Comparison of ENCODE assay signal across 10 mouse cellular contexts in genomic region chr11:119955432-119955831, GRCm38 (mm10). TPM values are rescaled to one million over a fixed set of nuclear protein-coding genes. Genes with fewer than 3 reads are reported as not detected.
DNase-seq lines count a peak whose midpoint lies in the region; ATAC-seq and TF ChIP-seq lines count a peak whose summit lies in the region.
"Had no signal": no experiment of that assay in that cellular context is flagged by ENCODE, and none has a peak within 500 bp of the region (broad histone marks: within the 10 kb centered on the region; RNA-seq: fewer than 3 reads in every experiment).

No protein-coding gene starts in this region.

- H3K36me3 ChIP-seq in hindbrain, embryonic 10.5 days: peaks cover 3% of the 10 kb centered on the region; the same call in 1 of the 2 replicates
- H3K36me3 ChIP-seq in hindbrain, embryonic 16.5 days (ENCODE audit: control insufficient read depth, insufficient read depth, low read length): no peaks in the 10 kb centered on the region
- H3K36me3 ChIP-seq in intestine, embryonic 15.5 days: no peaks in the 10 kb centered on the region
- H3K36me3 ChIP-seq: neural tube, embryonic 13.5 days had no signal

- H3K4me1 ChIP-seq in hindbrain, embryonic 10.5 days (replicated peaks): peaks cover 28% of the 10 kb centered on the region
- peaks cover 17% of the 10 kb centered on the region for H3K4me1 ChIP-seq in hindbrain, embryonic 16.5 days (ENCODE audit: control insufficient read depth, insufficient read depth, low read depth, low read length)
- peaks cover 60% of the 10 kb centered on the region for H3K4me1 ChIP-seq in bone marrow macrophage, adult 2 months (ENCODE audit: control insufficient read depth, insufficient read depth, low read length)
- H3K4me1 ChIP-seq in intestine, embryonic 15.5 days (replicated peaks): peaks cover 30% of the 10 kb centered on the region

- H3K4me2 ChIP-seq in hindbrain, embryonic 16.5 days (ENCODE audit: low read length): no peak overlapping the region
- no peak overlapping the region for H3K4me2 ChIP-seq in intestine, embryonic 15.5 days (replicated peaks)
- H3K4me2 ChIP-seq: neural tube, embryonic 13.5 days had no signal

- no peak overlapping the region for H3K9ac ChIP-seq in hindbrain, embryonic 16.5 days (ENCODE audit: low read depth, low read length)
- H3K9ac ChIP-seq in intestine, embryonic 15.5 days: no peak overlapping the region
- H3K9ac ChIP-seq: neural tube, embryonic 13.5 days had no signal

- no peak for TF ChIP-seq POLR2A in bone marrow macrophage, adult 2 months (IDR thresholded peaks at IDR 0.05; ENCODE audit: borderline replicate concordance, low read depth, low read length)

- no peak for TF ChIP-seq CTCF in bone marrow macrophage, adult 2 months (IDR thresholded peaks at IDR 0.05; ENCODE audit: low read depth, low read length)

- no peak for ATAC-seq in hindbrain, embryonic 16.5 days
- ATAC-seq in intestine, embryonic 15.5 days: peak; percentile 16; the same call in 1 of the 2 replicates

- H3K4me3 ChIP-seq in hindbrain, embryonic 10.5 days: no peak overlapping the region
- no peak overlapping the region for H3K4me3 ChIP-seq in hindbrain, embryonic 16.5 days (ENCODE audit: low read length)
- H3K4me3 ChIP-seq in bone marrow macrophage, adult 2 months (ENCODE audit: insufficient read depth, low read length): no peak overlapping the region
- H3K4me3 ChIP-seq in intestine, embryonic 15.5 days (replicated peaks): no peak overlapping the region
- H3K4me3 ChIP-seq: neural tube, embryonic 13.5 days had no signal

- DNase-seq in hindbrain, embryonic 10.5 days (ENCODE audit: low spot score): no peak
- DNase-seq in lung, postnatal 36 days: peak; percentile 65
- no peak for DNase-seq in right cerebral cortex, adult 18-20 months
- DNase-seq in left cerebral cortex, adult 18-20 months (ENCODE audit: low spot score in 2 of 2): no peak
- DNase-seq in urinary bladder, adult 18-20 months (ENCODE audit: low spot score in 2 of 2): no peak

- H3K27ac ChIP-seq in hindbrain, embryonic 10.5 days: 0 out of 2 replicates have a peak overlapping the region, but pooled peaks have one; percentile 19
- no peak overlapping the region for H3K27ac ChIP-seq in hindbrain, embryonic 16.5 days (ENCODE audit: low read depth, low read length)
- peak overlapping the region; percentile 14; the same call in 1 of the 2 replicates for H3K27ac ChIP-seq in bone marrow macrophage, adult 2 months (ENCODE audit: insufficient read depth, low read depth, low read length)
- peak overlapping the region; percentile 54; the same call in 1 of the 2 replicates for H3K27ac ChIP-seq in intestine, embryonic 15.5 days
- H3K27ac ChIP-seq: neural tube, embryonic 13.5 days had no signal

- 69% methylated on average over 3 of the region's 3 CpGs for WGBS in hindbrain, embryonic 10.5 days
- 68% methylated on average over 3 of the region's 3 CpGs for WGBS in hindbrain, embryonic 16.5 days
- WGBS in intestine, embryonic 15.5 days: 38% methylated on average over 3 of the region's 3 CpGs

- no peaks in the 10 kb centered on the region for H3K9me3 ChIP-seq in hindbrain, embryonic 10.5 days
- H3K9me3 ChIP-seq in hindbrain, embryonic 16.5 days (ENCODE audit: control insufficient read depth, low read length): no peaks in the 10 kb centered on the region
- no peaks in the 10 kb centered on the region for H3K9me3 ChIP-seq in intestine, embryonic 15.5 days
- H3K9me3 ChIP-seq: megakaryocyte, embryonic 14.5 days; neural tube, embryonic 13.5 days had no signal

- H3K27me3 ChIP-seq in hindbrain, embryonic 10.5 days (ENCODE audit: insufficient read depth, poor library complexity, severe bottlenecking): no peaks in the 10 kb centered on the region
- no peaks in the 10 kb centered on the region for H3K27me3 ChIP-seq in hindbrain, embryonic 16.5 days (replicated peaks; ENCODE audit: control insufficient read depth, insufficient read depth, low read length)
- H3K27me3 ChIP-seq in intestine, embryonic 15.5 days (replicated peaks): no peaks in the 10 kb centered on the region
- H3K27me3 ChIP-seq: neural tube, embryonic 13.5 days had no signal

RNA-seq across cellular contexts. Expression of gene Baiap2, which starts 12.9 kb away (rescaled TPM):
- 9.8 and 11.0 TPM in 2 replicates for polyA plus RNA-seq in hindbrain, embryonic 10.5 days (2016; fragmentation: Nextera tagmentation; extraction: Ambion mirVana)
- 22.8 and 23.9 TPM in 2 replicates for polyA plus RNA-seq in hindbrain, embryonic 16.5 days (2015; fragmentation: Nextera tagmentation; extraction: Ambion mirVana)
- 38.5 and 41.8 TPM in 2 replicates for polyA plus RNA-seq in bone marrow macrophage, adult 2 months (2012; ENCODE audit: insufficient read depth, insufficient read length, missing spikeins)
- polyA plus RNA-seq in intestine, embryonic 15.5 days (2015; fragmentation: Nextera tagmentation; extraction: Ambion mirVana): 12.0 and 13.1 TPM in 2 replicates
- 100 to 1,000 TPM; 220 to 272 TPM for total RNA-seq in left cerebral cortex, adult 18-20 months (2021)

RNA-seq across cellular contexts. Expression of gene Chmp6, which starts 42.2 kb away (rescaled TPM):
- polyA plus RNA-seq in hindbrain, embryonic 10.5 days (2016; fragmentation: Nextera tagmentation; extraction: Ambion mirVana): 112 and 114 TPM in 2 replicates
- 112 and 114 TPM in 2 replicates for polyA plus RNA-seq in hindbrain, embryonic 16.5 days (2015; fragmentation: Nextera tagmentation; extraction: Ambion mirVana)
- polyA plus RNA-seq in bone marrow macrophage, adult 2 months (2012; ENCODE audit: insufficient read depth, insufficient read length, missing spikeins): 34.0 and 34.8 TPM in 2 replicates
- polyA plus RNA-seq in intestine, embryonic 15.5 days (2015; fragmentation: Nextera tagmentation; extraction: Ambion mirVana): 88.0 and 91.1 TPM in 2 replicates
- 10 to 100 TPM; 37.1 to 41.8 TPM for total RNA-seq in left cerebral cortex, adult 18-20 months (2021)
